Mouse (Mus musculus) spleen, postnatal 4 days (tissue): ENCODE measurements around the gene Olfr462.
A peak's percentile ranks its signal among the peaks of the same experiment; 100 is the strongest.
"Not testable (repeated sequence)": the region's sequence is repeated elsewhere in the genome, so short reads cannot be mapped to it uniquely, and the experiment has no call there.

Experiments
- DNase-seq, 2 experiments: peaks; one replicate each; pipeline ENCODE4 v3.0.0; 2022; ENCODE audit warnings: low spot score in 2 of 2

The Olfr462 gene

DNA sequence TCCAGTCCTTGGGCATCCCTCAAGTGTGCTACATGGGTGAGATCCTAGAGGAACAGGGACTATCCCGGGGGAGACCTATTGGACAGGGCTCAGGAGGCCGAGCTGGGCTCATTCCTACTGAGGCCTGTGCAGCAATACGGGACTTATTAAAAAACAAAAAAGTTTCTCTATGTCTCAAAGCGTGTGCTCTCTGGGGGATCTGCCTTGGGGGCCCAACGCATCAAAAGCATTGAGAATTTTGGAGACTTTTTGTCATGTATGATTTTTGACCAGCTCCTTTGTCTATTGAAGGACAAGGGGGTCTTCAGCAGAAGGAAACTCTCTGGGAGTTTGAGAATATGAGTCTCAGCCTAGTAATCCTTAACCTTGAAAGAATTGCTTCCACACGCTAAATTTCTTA lies at the start of gene Olfr462:
Olfr462 (minus strand) TSS at position 101 of the 400 bp plus-strand sequence.
- DNase-seq: no peak

DNA sequence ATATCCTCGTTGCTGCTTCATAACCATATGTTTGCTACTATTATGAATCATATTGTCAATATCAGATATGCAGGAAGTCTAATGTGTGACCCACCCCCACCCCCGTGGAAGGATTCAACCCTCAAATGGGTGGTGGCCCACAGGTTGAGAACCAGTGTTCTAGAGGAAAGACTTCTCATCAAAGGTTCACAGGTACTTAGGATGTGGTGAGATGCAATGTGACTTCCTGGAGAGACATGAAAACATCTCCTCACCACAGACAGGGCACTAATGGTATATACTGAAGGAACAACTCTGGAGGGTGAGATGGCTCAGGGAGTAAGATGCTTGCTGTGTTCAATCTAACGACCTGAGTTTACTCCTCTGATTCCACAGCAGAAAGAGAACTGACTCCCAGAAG lies 43.4 kb upstream of the Olfr462 start:
- DNase-seq: no peak

DNA sequence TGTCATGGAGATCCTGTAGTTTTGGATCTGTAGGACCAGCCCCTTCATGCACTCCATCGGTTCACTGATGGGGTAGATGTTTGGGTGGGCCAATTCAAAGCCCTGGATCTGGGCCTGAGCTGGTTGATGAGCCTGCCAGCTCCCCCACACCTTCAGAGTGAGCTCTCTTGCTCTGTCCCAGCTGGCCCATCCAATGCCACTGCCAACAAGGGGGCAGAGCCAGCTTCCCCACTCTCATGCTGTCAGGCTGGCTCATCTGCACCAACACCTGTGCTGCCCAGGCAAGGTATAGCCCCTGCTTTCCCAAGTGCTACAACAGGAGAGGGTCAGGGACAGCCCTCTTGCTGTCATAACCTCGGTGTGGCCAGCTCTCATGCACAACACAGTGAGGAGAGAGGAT lies 41.7 kb upstream of the Olfr462 start:
- DNase-seq: no peak

DNA sequence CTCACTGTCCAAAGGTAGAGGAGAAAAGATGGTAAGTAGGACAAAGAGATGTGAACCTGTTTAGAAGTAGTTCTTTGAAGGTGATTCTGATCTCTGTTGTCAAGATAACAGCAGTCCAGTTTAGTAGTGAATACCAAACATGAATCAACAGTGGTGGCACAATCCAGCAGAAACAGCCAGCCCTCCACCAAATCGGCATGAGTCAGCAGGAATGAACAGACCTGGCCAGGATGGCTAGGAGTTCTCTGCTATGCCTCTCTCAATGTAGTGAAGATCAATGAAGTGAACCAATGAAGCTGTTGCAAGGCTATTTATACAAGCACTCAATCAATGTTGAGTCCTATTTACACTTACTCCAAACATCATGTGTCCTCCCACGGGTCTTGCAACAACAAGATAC lies 38.3 kb upstream of the Olfr462 start:
- DNase-seq: no peak

DNA sequence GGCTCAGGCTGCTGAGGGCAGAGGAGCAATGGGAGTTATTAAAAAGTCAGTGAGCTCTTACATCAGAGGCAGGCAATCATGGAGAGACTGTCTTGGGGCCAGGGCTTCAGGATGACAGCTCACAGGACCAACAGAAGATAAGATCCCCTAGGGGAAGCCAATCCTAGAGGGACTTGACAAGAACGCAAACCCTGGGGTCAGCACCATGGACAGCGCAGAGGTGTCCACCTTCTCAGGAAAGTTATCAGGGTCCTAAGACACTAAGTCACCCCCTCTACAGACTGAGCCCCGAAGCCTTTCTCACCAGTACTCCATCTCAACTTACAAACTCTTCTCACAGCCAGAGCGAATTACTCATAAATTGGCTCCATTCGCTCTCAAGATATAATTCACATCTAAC lies 28.9 kb upstream of the Olfr462 start, which contains the start of gene Olfr464:
Olfr464 (minus strand) TSS at position 2 of the 400 bp plus-strand sequence.
- DNase-seq: peak in 1 of 2 experiments; percentile 16

DNA sequence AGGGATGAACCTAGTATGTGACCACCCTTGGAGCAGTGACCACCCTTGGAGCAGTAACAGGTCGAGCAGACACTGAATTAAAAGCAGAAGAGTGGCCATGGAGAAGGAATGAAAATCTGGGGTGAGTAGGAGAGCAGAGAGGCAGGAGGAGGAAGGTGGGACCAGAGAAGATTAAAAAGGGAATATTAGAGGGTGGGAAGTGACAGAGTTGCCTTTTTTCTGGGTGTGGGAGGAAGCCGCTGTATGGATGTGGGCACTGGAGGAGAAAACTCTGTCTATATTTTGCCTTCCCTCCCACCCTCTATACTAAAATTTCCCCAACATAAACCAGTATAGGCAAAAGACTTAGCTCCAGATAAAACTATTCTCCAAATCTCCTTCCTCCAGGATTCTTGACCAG lies 28.2 kb upstream of the Olfr462 start:
- no peak for DNase-seq

DNA sequence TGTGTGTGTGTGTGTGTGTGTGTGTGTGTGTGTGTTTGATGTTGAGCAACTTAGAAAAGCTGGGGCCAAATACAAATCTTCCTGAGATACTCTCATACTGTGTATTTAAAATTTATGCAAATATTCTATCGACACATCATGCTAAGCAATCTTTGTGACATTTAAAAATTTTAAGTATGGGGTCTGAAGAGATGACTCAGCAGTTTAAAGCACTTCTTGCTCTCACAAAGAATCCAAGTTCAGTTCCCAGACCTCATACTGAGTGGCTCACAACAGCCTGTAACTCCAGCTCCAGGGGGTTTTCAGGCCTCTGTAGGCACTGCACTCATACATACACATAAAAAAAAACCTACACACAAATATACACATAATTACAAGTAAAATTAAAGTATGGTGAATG lies 23.9 kb upstream of the Olfr462 start:
- DNase-seq: no peak

DNA sequence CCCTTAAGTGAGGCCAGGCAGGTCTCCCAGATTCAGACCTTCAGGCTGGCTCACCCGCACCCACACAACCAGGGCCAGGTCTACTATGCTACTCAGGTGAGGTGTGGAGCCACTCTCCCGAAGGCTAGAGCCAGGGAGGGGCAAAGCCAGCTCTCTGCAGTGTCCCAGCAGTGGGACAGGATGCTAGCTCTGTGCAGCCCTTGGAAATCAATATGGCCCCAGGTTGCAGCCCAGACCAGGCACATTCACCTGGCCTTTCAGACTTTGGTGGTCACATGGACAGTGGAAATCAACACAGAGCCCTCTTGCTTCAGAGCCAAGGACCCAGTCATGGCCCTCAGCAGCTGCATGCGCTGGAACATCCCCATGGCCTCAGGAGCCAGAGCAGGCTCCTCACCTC lies 12.3 kb upstream of the Olfr462 start:
- DNase-seq: no peak

DNA sequence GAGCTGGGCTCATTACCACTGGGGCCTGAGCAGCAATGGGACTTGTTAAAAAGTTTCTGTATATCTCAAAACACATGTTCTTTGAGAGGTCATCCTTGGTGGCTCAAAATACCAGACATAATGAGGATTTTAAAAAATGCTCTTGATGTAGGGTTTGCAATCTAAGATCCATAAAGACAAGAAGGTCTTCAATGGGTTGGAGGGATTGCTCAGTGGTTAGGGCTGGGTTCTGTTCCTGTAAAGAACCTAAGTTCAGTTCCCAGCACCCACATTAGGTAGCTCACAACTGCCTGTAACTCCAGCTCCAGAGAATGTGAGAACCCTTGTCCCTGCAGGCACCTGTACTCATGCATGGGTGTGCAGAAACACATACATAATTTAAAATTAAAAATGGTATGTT lies 5.2 kb upstream of the Olfr462 start, which contains the start of gene Olfr463:
Olfr463 (minus strand) TSS at position 101 of the 400 bp plus-strand sequence.
- no peak for DNase-seq

DNA sequence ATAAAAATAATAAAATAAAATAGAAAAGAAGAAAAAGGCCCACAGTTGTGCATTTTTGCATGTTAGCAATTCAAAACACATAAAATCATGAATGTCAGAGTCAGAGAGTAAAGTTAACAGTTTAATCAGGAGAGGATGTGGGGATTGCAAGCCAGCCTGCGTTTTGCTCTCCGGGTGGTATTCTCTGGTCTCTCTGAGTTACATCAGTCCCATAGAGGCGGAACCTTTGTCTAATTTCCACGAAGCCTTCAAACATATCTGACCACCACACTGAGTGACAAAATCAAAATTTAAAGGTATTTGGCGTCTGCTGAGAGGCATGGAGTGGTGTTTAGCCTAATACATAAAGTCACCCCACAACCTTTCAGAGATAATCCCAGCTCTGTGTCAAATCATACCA lies 7.2 kb downstream of the Olfr462 start:
- no peak for DNase-seq

DNA sequence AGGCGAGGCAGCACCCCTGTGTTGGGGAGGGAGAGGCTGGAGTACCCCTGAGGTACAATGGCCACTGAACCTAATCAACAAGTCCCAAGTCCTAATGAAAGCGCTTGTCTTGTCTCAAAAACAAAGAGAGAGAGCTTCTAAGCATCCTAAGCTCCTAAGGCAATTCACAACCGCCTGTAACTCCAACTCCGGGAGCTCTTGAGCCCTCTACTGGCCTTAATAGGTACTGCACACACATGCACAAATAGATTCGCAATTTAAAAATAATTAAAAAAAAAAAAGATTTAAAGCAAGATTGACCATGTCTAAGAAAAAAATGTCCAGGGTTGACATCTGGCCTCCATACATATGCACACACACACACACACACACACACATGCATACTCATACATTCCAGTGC lies 8.6 kb downstream of the Olfr462 start:
- no peak for DNase-seq

DNA sequence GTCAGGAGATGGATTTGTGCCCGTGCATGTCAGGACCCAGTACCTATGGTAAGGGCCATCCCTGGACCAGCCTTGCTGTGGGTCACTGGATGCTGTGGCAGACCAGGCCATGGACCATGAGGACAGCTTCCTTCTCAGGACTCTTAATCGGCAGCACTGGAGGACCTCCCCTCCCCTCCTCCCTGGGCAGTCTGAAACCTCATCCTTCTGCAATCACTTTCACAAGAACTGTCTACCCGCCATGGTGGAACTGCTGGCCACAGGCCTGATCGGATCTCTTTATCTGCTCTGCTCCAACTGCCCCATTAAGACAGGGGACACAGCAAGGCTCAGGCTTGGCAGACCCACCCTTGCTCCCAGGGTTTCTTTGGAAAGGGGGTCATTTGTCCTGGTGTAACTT lies 10.4 kb downstream of the Olfr462 start:
- no peak for DNase-seq

DNA sequence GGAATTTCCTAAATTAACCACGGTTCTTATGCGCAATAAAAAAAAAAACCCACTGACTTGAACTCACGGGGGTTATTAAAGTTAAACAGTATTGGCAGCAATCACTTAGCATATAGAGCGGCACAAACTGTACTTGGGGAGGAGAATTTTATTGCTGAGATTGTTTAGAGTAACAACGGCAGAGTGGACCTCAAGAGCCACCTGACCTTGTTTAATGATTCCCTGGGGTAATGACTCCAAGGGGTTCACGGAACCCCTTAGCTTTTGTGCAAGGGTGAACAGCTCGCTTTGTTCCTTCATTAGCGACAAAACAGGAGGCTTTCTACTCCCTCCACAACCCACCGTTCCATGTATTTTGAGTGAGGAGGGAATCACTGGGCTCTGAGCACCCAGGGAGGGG lies 12.2 kb downstream of the Olfr462 start:
- DNase-seq: no peak

DNA sequence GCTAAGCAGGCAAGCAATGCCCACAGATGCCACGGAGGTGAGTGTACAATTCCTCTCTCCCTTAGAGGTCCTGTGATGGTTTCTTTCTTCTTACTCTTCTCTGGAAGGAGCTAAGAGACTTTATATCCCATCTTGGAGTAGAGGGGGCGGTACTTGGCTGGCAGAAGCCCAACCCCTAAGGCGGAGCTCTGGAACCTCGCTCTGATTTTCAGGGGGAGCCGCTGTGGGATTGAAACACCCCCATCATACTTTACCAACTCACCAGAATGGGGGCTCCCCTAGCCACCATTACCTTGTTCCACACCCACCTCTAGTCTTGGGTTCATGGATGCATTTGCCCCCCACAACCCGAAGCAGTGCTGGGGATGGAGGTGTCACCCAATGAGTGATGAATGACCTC lies 16.6 kb downstream of the Olfr462 start, which contains the start of gene Epx:
Epx (minus strand) TSS at position 101 of the 400 bp plus-strand sequence.
- DNase-seq: no peak

DNA sequence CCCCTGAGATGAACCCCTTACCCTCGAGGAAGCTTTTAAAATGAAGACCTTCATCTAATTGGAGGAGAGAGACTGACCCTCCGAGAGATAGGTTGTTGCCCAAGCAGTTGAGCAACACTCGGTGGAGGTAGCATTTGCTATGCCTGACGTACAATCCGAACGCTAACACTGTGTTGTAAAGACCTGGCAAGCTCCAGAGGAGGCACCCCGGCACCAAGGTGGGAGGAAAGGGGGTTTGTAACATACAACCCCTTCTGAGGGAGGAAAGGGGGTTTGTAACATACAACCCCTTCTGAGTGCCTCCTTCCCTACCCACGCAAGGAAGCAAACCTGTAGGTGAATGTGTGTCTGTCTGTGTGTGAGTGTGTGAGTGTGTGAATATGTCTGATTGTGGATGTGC lies 20.3 kb downstream of the Olfr462 start:
- DNase-seq: no peak

DNA sequence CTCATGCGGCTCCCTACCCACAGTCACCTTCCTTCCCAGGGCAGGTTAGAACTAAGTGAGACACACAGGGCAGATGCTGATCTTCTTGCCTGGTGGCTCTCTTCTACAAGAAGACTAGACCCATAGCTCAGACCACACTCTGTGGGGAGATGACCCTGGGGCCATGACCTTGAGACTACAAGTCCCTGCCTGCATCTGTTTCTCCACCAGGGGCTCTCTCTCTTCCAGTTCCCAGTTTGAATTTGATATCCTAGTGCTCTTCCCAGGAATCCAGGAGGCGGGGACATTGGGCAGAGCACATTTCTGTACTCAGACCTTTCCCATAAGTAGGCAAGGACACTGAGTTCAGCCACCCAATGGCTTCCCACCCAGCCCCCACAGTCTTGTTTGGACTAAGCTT lies 22.0 kb downstream of the Olfr462 start:
- DNase-seq: no peak

DNA sequence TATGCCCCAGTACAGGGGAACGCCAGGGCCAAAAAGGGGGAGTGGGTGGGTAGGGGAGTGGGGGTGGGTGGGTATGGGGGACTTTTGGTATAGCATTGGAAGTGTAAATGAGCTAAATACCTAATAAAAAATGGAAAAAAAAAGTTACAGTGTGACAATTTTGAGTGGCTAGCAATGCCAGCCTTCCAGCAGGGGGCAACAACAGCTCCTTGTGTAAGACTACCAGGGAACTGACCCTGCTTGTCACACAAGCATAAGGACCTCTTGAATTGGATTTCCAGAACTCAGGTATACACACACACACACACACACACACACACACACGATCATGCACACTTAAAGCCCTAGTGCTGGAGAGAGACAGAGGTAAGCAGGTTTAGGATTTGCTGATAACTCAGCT lies 25.2 kb downstream of the Olfr462 start:
- DNase-seq: not testable (repeated sequence)

DNA sequence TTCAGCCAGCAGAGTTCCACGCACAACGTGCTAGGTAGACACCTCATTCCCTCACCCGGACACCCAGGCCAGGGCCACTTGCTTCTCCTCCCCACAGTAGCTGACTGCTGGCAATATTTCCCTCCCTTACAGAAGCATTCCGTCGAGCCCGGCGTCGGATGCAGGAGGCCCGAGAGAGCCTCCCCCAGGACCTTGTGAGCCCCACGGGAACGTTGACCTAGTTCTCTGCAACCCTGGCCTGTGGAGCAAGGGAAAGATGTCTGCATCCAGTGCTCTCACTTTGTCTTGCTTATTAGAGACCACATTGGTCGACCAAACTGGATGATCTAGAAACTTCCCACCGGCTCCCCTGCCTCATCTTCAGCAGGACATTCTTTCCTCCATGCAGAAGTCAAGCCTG lies 29.3 kb downstream of the Olfr462 start:
- no peak for DNase-seq

DNA sequence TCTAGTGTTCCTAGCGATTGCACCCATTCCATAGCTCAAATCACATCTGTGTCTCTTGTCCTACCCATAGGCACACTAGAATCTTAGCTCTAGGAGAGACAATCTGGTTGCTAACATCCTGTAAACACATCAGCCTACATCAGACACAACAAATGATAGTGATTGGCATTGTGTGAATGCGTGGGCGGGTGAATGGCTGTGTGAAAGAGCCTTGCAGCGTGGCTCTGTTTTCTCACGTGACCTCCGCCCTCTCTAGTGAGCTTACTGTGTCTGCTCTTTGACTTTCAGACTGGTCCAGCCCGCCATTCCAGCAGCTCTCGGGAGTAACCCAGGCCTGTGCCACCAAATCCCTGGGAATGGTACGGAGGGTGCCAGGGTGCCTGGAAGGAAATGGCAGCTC lies 31.6 kb downstream of the Olfr462 start:
- no peak for DNase-seq

DNA sequence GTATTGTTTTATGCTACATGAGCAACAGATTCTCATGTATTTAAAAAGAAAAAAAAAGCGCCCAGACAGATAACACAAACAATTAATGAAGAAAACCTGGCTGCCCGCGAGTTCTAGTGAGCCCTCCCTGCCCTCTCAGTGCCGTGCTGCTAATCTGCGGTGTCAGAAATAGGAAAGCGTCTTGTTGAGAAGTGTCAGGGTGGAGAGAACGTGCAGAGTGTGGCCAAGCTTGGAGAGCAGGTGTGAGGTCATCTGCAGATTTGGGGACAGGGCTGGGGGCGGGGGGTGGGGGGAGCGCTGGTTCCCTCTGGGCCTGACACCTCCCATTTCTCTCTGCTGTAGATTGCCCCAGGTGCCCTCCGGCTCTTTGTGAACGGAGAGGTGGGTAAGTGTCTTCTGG lies 32.8 kb downstream of the Olfr462 start:
- no peak for DNase-seq

DNA sequence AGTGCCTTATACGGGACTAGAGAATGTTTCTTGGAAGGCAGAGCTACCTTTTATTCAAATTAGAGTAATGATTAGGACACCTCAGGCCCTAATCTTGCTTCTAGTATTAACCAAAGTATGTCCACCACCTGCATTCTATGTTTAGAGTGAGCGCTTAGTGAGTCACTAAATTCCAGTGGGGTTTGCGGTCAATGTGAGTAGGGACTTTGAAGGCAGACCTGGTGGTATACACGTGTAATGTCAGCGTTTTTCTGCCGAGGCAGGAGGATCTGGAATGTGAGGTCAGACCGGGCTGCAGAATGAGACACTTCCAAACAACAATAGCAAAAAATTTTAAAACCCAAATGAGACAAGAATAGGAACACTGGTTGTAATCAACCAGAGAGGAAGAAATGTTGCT lies 37.5 kb downstream of the Olfr462 start:
- no peak for DNase-seq

DNA sequence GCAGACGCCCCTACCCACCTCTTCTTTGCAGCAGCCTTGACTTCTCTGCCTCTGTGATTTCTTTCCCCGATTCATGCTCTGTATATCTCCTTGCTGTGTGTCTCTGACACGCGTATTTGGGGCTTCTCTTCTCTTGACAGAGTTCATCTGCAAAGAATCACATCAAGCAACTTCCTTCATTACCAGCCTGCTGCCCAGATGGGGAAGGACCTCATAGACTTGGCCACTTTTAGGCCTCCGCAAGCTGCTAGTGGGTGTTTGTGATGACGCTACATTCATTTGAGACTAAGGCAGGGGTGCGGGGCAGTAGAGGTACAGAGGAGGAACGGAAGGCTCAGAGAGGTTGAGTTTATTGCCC lies 38.5 kb downstream of the Olfr462 start:
- DNase-seq: no peak

DNA sequence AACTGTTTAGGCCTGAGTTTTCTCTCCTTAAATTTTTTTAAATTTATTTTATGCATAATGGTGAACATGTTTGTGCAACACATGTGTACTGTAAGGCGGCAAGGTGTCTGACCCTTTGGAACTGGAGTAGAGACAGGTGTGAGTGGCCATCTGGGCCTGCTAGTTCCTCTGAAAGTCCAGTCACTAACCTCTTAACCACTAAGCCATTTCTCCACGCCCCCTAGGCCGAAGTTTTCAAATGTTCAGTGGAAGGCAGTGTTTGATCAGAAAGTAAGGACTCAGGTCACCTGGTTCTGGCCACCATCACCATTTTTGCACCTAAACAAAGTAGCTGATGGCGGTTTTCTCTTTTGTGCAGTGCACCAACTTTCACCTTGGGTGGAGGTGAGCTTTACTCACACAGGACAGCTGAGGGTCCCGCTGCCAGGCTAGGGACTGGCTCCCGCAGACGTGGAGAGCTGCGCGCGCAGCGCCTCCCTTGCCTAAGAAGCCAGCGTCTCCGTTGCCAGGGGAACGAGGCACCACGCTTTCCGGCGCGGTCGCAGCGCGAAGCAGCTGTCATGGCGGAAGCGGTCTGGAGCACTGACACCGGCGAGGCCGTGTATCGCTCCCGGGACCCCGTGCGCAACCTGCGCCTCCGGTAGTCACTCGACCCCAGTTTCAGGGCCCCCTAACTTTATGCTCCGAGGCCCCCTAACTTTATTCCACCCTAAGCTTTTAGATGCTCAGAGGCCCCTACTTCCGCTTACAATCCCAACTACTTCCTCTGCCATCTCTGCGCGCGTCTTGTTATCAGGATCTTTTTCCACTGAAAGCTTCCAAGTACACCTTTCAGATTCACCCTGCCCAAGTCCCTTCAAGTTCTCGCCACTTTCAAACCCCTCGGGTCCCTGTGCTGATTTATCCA lies 39.1 kb downstream of the Olfr462 start, which contains the start of gene Mks1:
Mks1 (plus strand) TSS at position 526 of the 907 bp plus-strand sequence.
- peak; percentile 80 to 91 for DNase-seq

DNA sequence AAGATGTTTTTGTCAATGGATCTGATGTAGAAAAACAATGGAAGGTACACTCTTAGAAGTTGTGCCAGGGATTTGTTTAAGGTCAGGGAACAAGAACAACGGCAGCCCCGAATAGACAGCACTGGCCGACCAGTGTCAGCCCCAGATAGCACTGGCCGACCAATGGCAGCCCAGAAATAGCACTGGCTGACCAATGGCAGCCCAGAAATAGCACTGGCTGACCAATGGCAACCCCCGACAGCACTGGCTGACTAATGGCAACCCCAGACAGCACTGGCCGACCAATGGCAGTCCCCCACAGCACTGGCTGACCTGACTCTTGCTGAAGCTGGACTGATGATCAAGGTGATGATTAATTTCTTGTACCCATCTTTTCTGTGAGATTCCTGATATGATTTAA lies 44.2 kb downstream of the Olfr462 start:
- DNase-seq: no peak
